Comparison of ENCODE assay signal across 9 mouse cellular contexts in the genomic region with DNA sequence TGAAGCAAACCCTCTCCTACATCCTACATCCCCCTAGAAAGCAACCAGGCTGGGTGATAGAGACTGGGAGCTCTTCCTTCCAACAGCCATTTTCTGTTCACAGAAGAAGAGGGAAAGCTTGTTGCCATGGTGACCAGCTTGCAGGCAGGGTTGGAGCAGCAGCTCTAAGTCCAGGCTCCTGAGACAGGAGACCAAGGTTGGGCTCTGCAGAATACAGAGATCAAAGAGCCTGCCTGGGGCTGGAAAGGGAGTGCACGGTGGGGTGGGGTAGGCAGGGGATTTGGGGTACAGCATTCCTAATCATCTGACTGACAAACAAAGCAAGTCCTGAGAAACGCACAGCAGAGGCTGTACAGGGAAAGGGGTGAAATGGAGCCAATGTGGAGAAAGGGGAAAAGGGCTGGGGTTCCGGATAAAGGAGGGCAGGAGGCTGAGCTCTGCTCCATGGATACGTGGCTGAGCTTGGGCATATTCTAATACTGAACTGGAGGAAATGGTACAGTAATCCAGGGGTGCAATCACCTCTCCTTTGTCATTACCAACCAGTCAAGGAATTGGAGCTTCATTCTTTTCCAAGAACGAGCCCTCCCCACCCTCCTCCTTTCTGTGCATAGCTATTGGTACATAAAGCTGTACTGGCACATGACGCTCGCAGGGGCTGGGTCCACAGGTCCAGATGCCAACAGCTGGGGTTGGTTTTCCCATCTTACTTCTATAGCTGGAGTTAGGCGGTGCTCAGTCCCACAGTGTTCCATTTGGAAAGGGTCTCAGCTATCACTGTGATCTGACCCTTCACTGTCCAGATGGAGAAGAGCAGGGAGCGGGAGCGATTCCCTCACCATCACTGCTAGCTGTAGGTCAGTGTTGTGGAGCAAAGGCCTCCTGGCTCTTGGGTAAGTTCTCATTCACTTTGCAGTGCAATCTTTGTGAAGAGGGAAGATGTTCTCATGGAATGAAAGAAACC.
DNase-seq lines count a peak whose midpoint lies in the region; ATAC-seq and TF ChIP-seq lines count a peak whose summit lies in the region.
"Had no signal": no experiment of that assay in that cellular context is flagged by ENCODE, and none has a peak within 500 bp of the region (broad histone marks: within the 10 kb centered on the region; RNA-seq: fewer than 3 reads in every experiment).

No protein-coding gene starts in this region.

- TF ChIP-seq POLR2A in cortical plate, adult 2 months (IDR thresholded peaks at IDR 0.05; ENCODE audit: extremely low read depth, insufficient read depth, low read length) = no peak

- intact Hi-C loops in heart, postnatal 10 days (cut with DNase I) = no loop called here
- intact Hi-C loops in left cerebral cortex, postnatal 36 days (cut with DNase I) = no loop called here

- no peak overlapping the region for H3K4me3 ChIP-seq in cortical plate, adult 2 months (ENCODE audit: insufficient read depth, low read length)

- DNase-seq in ovary, adult 18-20 months (ENCODE audit: low spot score) = peak; percentile 29
- no peak for DNase-seq in ovary, postnatal 10 days (ENCODE audit: low spot score)
- DNase-seq in heart, postnatal 10 days = peak; percentile 29 to 31
- DNase-seq in left cerebral cortex, postnatal 36 days (ENCODE audit: low spot score in 2 of 2) = peak; percentile 46 to 59
- peak; percentile 85 to 89 for DNase-seq in right cerebral cortex, postnatal 10 days (ENCODE audit: low spot score in 2 of 2)
- no peak for DNase-seq in c-Kit-positive CD71-positive TER-119-positive erythroid progenitor cells, embryonic 14.5 days (ENCODE audit: low spot score)

- TF ChIP-seq CTCF in cortical plate, adult 2 months (IDR thresholded peaks at IDR 0.05; ENCODE audit: extremely low read depth, insufficient read depth, low read length) = no peak

- peaks cover 18% of the 10 kb centered on the region for H3K4me1 ChIP-seq in cortical plate, adult 2 months (ENCODE audit: control insufficient read depth, insufficient read depth, low read length)

- ATAC-seq in erythroblast, adult 5-6 weeks (replicated peaks; ENCODE audit: low FRiP score, poor library complexity, severe bottlenecking) = no peak

- H3K27ac ChIP-seq in cortical plate, adult 2 months (ENCODE audit: insufficient read depth, low read length) = peak overlapping the region; percentile 89
- H3K27ac ChIP-seq: macrophage had no signal

Comparison
In these comparisons a context has a peak if more than half of its experiments do, and no peak if none do; other contexts are left out.
1. DNase-seq: peak in ovary, adult 18-20 months (single experiment), heart, postnatal 10 days (2 of 2), left cerebral cortex, postnatal 36 days (2 of 2) and right cerebral cortex, postnatal 10 days (2 of 2); none in ovary, postnatal 10 days (single experiment) and c-Kit-positive CD71-positive TER-119-positive erythroid progenitor cells, embryonic 14.5 days (single experiment).